Mouse (Mus musculus) E14TG2a.4 (cell line): ENCODE results near the gene Vmn1r107.
"Not testable (repeated sequence)": the region's sequence is repeated elsewhere in the genome, so short reads cannot be mapped to it uniquely, and the experiment has no call there.

Experiments
- CTCF ChIP-seq: conservative IDR thresholded peaks from 2 replicates; pipeline ENCODE4 v1.5.1; 2014; ENCODE audit warnings: low read length
- NANOG ChIP-seq: IDR thresholded peaks from 2 replicates; pipeline ENCODE4 v1.6.1; 2014; ENCODE audit warnings: borderline replicate concordance, low read length, mixed read lengths
- POU5F1 ChIP-seq: IDR thresholded peaks from 2 replicates; pipeline ENCODE4 v1.6.1; 2014; ENCODE audit warnings: low read length, borderline replicate concordance

DNA sequence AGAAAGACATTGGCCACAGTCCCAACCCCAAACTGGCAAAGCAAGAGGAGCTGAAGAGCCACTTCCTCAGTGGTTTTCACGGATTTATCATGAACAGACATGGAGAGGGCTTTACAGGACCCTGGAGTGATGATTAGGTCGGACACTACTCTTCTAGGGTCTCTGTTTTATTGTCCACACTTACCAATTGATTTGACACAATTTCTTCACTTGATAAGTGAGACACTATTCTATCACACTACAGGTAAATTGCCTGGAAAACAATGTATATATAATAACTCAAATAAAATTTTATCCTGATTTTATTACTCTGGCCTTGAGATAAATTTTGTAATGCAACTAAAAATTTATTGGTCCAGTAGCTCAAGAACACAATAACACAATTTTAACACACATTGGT lies 34.4 kb downstream of the Vmn1r107 start, which contains the start of gene Vmn1r111:
- not testable (repeated sequence) for TF ChIP-seq CTCF, POU5F1, NANOG
